Mouse (Mus musculus) kidney, postnatal 0 days (tissue): Measurements from ENCODE around the gene Pigq. TPM values are rescaled to one million over a fixed set of nuclear protein-coding genes. Genes with fewer than 3 reads are reported as not detected.

Experiments used
- ATAC-seq: fragments of 200-750 bp; cut with Nextera tagmentation; replicated peaks from 2 replicates; pipeline ENCODE4 v1.8.0; 2017; ENCODE audit warnings: low read depth, moderate number of reproducible peaks, moderate TSS enrichment, moderate library complexity; ENCODE audit not compliant: low FRiP score
- DNase-seq: peaks from one replicate; pipeline ENCODE4 v3.0.0-alpha.2; 2016; ENCODE audit warnings: low spot score
- H3K27ac ChIP-seq: fragments of 300-500 bp; sonication (generic); 2 replicates; pipeline ENCODE4 v1.5.1; 2014; ENCODE audit warnings: mild to moderate bottlenecking
- H3K27me3 ChIP-seq: fragments of 300-500 bp; sonication (generic); 2 replicates; pipeline ENCODE4 v1.6.1; 2014; ENCODE audit warnings: low read length, mixed read lengths; ENCODE audit not compliant: insufficient read depth
- H3K36me3 ChIP-seq: fragments of 300-500 bp; sonication (generic); 2 replicates; pipeline ENCODE4 v1.6.1; 2014; ENCODE audit warnings: low read length, mixed read lengths; ENCODE audit not compliant: insufficient read depth
- H3K4me1 ChIP-seq: fragments of 300-500 bp; sonication (generic); replicated peaks from 2 replicates; pipeline ENCODE4 v1.6.1; 2014; ENCODE audit warnings: antibody characterized with exemption, low read length, mixed read lengths; ENCODE audit not compliant: insufficient read depth
- H3K4me2 ChIP-seq: fragments of 300-500 bp; sonication (generic); 2 replicates; pipeline ENCODE4 v1.6.1; 2014; ENCODE audit warnings: mild to moderate bottlenecking, low read length, moderate library complexity, mixed read lengths
- H3K4me3 ChIP-seq: fragments of 300-500 bp; sonication (generic); replicated peaks from 2 replicates; pipeline ENCODE4 v1.5.1; 2014; ENCODE audit warnings: low read depth, low read length
- H3K9ac ChIP-seq: fragments of 300-500 bp; sonication (generic); 2 replicates; pipeline ENCODE4 v1.6.1; 2014; ENCODE audit warnings: low read depth, low read length
- H3K9me3 ChIP-seq: fragments of 300-500 bp; sonication (generic); replicated peaks from 2 replicates; pipeline ENCODE4 v1.6.1; 2016; ENCODE audit warnings: low read length, inconsistent platforms, mixed read lengths
- CTCF ChIP-seq: IDR thresholded peaks from 2 replicates; pipeline ENCODE4 v1.5.1; 2016; ENCODE audit warnings: antibody characterized with exemption, low read depth, mild to moderate bottlenecking, moderate library complexity
- WGBS: fragments of 180-500 bp; shearing (Covaris S2); extraction: QIAGEN DNeasy Blood & Tissue Kit; methylation state at CpG from one replicate; pipeline ENCODE4 v1.1.7; 2014; 5-methylcytosine and 5-hydroxymethylcytosine counted together
- polyA plus RNA-seq: library from polyadenylated mRNA; unstranded; fragments of >200 nt; fragmentation: Nextera tagmentation; extraction: Ambion mirVana; gene quantifications from 2 replicates; pipeline ENCODE4 v1.2.1, GENCODE M21; 2015

The Pigq gene
- polyA plus RNA-seq, 1 experiment from 2014 or later, result 70.2 TPM

DNA sequence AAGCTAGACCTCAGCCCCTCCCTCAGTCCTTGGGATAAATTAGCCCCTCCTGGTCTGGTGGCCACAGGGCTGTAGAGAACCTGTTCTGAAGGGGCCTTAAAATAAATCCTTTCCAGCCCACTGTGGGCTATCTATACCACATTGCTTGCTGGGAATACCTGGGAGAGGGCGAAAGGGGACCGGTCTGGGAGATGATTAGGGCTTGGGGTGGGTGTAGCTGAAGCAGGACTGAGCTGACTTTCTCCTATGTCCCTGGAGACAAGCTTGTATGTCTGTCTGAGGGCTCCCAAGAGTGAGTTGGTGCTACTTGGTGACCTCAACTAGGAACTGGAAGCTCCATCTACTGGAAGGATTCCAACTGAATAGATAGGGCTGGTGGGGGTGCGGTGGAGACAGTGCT, 67.7 kb downstream of the Pigq start:
- Histone ChIP-seq H3K4me1 (peaks cover 17% of the 10 kb centered on the region), H3K4me3 (no peak overlapping the region), H3K27me3 (no peaks in the 10 kb centered on the region), H3K4me2 (no peak overlapping the region; the same call in 1 of the 2 replicates), H3K9ac (no peak overlapping the region), H3K9me3 (no peaks in the 10 kb centered on the region), H3K27ac (no peak overlapping the region), H3K36me3 (0 out of 2 replicates have a peak, but pooled peaks cover 11% of the 10 kb centered on the region)
- WGBS, result 95% methylated on average over 3 of the region's 3 CpGs
- ATAC-seq (no peak), DNase-seq (no peak)
- no peak for TF ChIP-seq CTCF

Other genes with a start within 250 kb of the Pigq start
- 0.70 TPM in 2 replicates for gene Gng13, start 227.8 kb downstream of the Pigq start, polyA plus RNA-seq
- 10.3 and 13.8 TPM in 2 replicates for gene Chtf18, start 217.5 kb downstream of the Pigq start, polyA plus RNA-seq
- 14.9 and 16.5 TPM in 2 replicates for gene Rpusd1, start 217.3 kb downstream of the Pigq start, polyA plus RNA-seq
- gene Mslnl, start 208.9 kb downstream of the Pigq start, polyA plus RNA-seq, result not detected in 2 replicates
- 6.6 and 9.6 TPM in 2 replicates for gene Msln, start 190.6 kb downstream of the Pigq start, polyA plus RNA-seq
- gene Narfl, start 171.2 kb downstream of the Pigq start, polyA plus RNA-seq, result 34.5 and 35.3 TPM in 2 replicates
- 79.9 and 80.0 TPM in 2 replicates for gene Haghl, start 159.3 kb downstream of the Pigq start, polyA plus RNA-seq
- 0.13 and 0.17 TPM in 2 replicates for gene Ccdc78, start 158.4 kb downstream of the Pigq start, polyA plus RNA-seq
- 112 and 117 TPM in 2 replicates for gene Fam173a, start 152.0 kb downstream of the Pigq start, polyA plus RNA-seq
- 0.82 TPM in 1 of 2 replicates, not detected in the other for gene AC134908.4, start 149.3 kb downstream of the Pigq start, polyA plus RNA-seq
- gene Metrn, start 147.8 kb downstream of the Pigq start, polyA plus RNA-seq, result 45.4 and 50.9 TPM in 2 replicates
- 0.34 and 0.56 TPM in 2 replicates for gene Fbxl16, start 135.9 kb downstream of the Pigq start, polyA plus RNA-seq
- 21.0 and 22.1 TPM in 2 replicates for gene Wdr24, start 121.3 kb downstream of the Pigq start, polyA plus RNA-seq
- 53.1 and 54.5 TPM in 2 replicates for gene Jmjd8, start 116.1 kb downstream of the Pigq start, polyA plus RNA-seq
- gene Stub1, start 111.5 kb downstream of the Pigq start, polyA plus RNA-seq, result 267 and 287 TPM in 2 replicates
- gene Rhbdl1, start 107.6 kb downstream of the Pigq start, polyA plus RNA-seq, result 3.7 and 3.9 TPM in 2 replicates
- gene Gm20683, start 103.2 kb downstream of the Pigq start, polyA plus RNA-seq, result 2.7 and 2.8 TPM in 2 replicates
- gene Rhot2, start 100.1 kb downstream of the Pigq start, polyA plus RNA-seq, result 21.1 and 22.4 TPM in 2 replicates
- gene Wdr90, start 83.4 kb downstream of the Pigq start, polyA plus RNA-seq, result 10.6 and 10.7 TPM in 2 replicates
- 128 and 138 TPM in 2 replicates for gene Mcrip2, start 76.2 kb downstream of the Pigq start, polyA plus RNA-seq
- 106 and 119 TPM in 2 replicates for gene Mettl26, start 69.9 kb downstream of the Pigq start, polyA plus RNA-seq
- 0.38 and 0.51 TPM in 2 replicates for gene Wfikkn1, start 64.1 kb downstream of the Pigq start, polyA plus RNA-seq
- gene Rab40c, start 25.2 kb downstream of the Pigq start, polyA plus RNA-seq, result 20.4 and 22.1 TPM in 2 replicates
- gene Nhlrc4, start within 50 bp of the Pigq start, polyA plus RNA-seq, result 1.1 and 2.5 TPM in 2 replicates
- 6.8 and 7.2 TPM in 2 replicates for gene A930017K11Rik, start 7.6 kb upstream of the Pigq start, polyA plus RNA-seq
- 17.0 and 19.8 TPM in 2 replicates for gene Capn15, start 40.9 kb upstream of the Pigq start, polyA plus RNA-seq
- 35.3 and 40.2 TPM in 2 replicates for gene Rab11fip3, start 124.6 kb upstream of the Pigq start, polyA plus RNA-seq
- 44.8 and 47.3 TPM in 2 replicates for gene Decr2, start 145.4 kb upstream of the Pigq start, polyA plus RNA-seq
- gene Nme4, start 150.7 kb upstream of the Pigq start, polyA plus RNA-seq, result 56.1 and 57.6 TPM in 2 replicates
- gene Tmem8, start 168.4 kb upstream of the Pigq start, polyA plus RNA-seq, result 13.0 and 14.0 TPM in 2 replicates
- 175 and 192 TPM in 2 replicates for gene Mrpl28, start 178.6 kb upstream of the Pigq start, polyA plus RNA-seq
- 11.1 and 19.4 TPM in 2 replicates for gene Axin1, start 193.8 kb upstream of the Pigq start, polyA plus RNA-seq